Comparison of ENCODE assay signal across 28 mouse cellular contexts in genomic region chr2:93365411-93365810, GRCm38 (mm10). TPM values are rescaled to one million over a fixed set of nuclear protein-coding genes. Genes with fewer than 3 reads are reported as not detected.
DNase-seq lines count a peak whose midpoint lies in the region; ATAC-seq lines count a peak whose summit lies in the region.
"Had no signal": no experiment of that assay in that cellular context is flagged by ENCODE, and none has a peak within 500 bp of the region (broad histone marks: within the 10 kb centered on the region; RNA-seq: fewer than 3 reads in every experiment).

No protein-coding gene starts in this region.

- H3K9me3 ChIP-seq in hindbrain, embryonic 10.5 days, result no peaks in the 10 kb centered on the region
- H3K9me3 ChIP-seq in hindbrain, embryonic 14.5 days (ENCODE audit: control insufficient read depth, low read length), result no peaks in the 10 kb centered on the region
- no peaks in the 10 kb centered on the region for H3K9me3 ChIP-seq in forebrain, embryonic 13.5 days (replicated peaks)
- H3K9me3 ChIP-seq: heart, embryonic 13.5 days; limb, embryonic 15.5 days; liver, embryonic 13.5 days; midbrain, embryonic 13.5 days had no signal

- no peak overlapping the region for H3K4me2 ChIP-seq in hindbrain, embryonic 14.5 days (replicated peaks)
- no peak overlapping the region for H3K4me2 ChIP-seq in forebrain, embryonic 13.5 days
- H3K4me2 ChIP-seq: heart, embryonic 13.5 days; limb, embryonic 15.5 days; liver, embryonic 13.5 days; midbrain, embryonic 13.5 days had no signal

- H3K27me3 ChIP-seq in hindbrain, embryonic 10.5 days (ENCODE audit: insufficient read depth, poor library complexity, severe bottlenecking), result peaks cover 11% of the 10 kb centered on the region; the same call in 1 of the 2 replicates
- H3K27me3 ChIP-seq in hindbrain, embryonic 14.5 days (ENCODE audit: control insufficient read depth, insufficient read depth, low read length), result no peaks in the 10 kb centered on the region
- no peaks in the 10 kb centered on the region for H3K27me3 ChIP-seq in forebrain, embryonic 13.5 days
- H3K27me3 ChIP-seq: heart, embryonic 13.5 days; limb, embryonic 15.5 days had no signal

- WGBS in hindbrain, embryonic 10.5 days, result 65% methylated on average over 9 of the region's 9 CpGs
- WGBS in hindbrain, embryonic 14.5 days, result 63% methylated on average over 9 of the region's 9 CpGs
- WGBS in forebrain, embryonic 13.5 days, result 74% methylated on average over 9 of the region's 9 CpGs

- no peaks in the 10 kb centered on the region for H3K36me3 ChIP-seq in hindbrain, embryonic 10.5 days
- no peaks in the 10 kb centered on the region for H3K36me3 ChIP-seq in hindbrain, embryonic 14.5 days (replicated peaks; ENCODE audit: control insufficient read depth, insufficient read depth)
- no peaks in the 10 kb centered on the region for H3K36me3 ChIP-seq in forebrain, embryonic 13.5 days (ENCODE audit: poor library complexity, severe bottlenecking)
- H3K36me3 ChIP-seq: heart, embryonic 13.5 days; limb, embryonic 15.5 days; liver, embryonic 13.5 days; midbrain, embryonic 13.5 days had no signal

- no peak for ATAC-seq in hindbrain, embryonic 14.5 days (ENCODE audit: low FRiP score)
- ATAC-seq in forebrain, embryonic 13.5 days, result no peak
- no peak for ATAC-seq in frontal cortex, adult (ENCODE audit: low TSS enrichment)
- ATAC-seq: forebrain, embryonic 16.5 days; hindbrain, embryonic 16.5 days; lung, postnatal 0 days; midbrain, embryonic 13.5 days had no signal

- no peak overlapping the region for H3K4me3 ChIP-seq in hindbrain, embryonic 10.5 days
- H3K4me3 ChIP-seq in hindbrain, embryonic 14.5 days (replicated peaks; ENCODE audit: low read length), result no peak overlapping the region
- H3K4me3 ChIP-seq in forebrain, embryonic 13.5 days, result no peak overlapping the region
- H3K4me3 ChIP-seq: heart, embryonic 13.5 days; limb, embryonic 15.5 days; liver, embryonic 13.5 days; megakaryocyte, embryonic 14.5 days; midbrain, embryonic 13.5 days had no signal

- 0 out of 2 replicates have a peak overlapping the region, but pooled peaks have one; percentile 62 for H3K27ac ChIP-seq in hindbrain, embryonic 10.5 days
- H3K27ac ChIP-seq in hindbrain, embryonic 14.5 days, result no peak overlapping the region
- H3K27ac ChIP-seq in forebrain, embryonic 13.5 days, result no peak overlapping the region
- H3K27ac ChIP-seq: heart, embryonic 13.5 days; kidney, postnatal 0 days; limb, embryonic 15.5 days; liver, embryonic 13.5 days; midbrain, embryonic 13.5 days had no signal

- peaks cover 54% of the 10 kb centered on the region for H3K4me1 ChIP-seq in hindbrain, embryonic 10.5 days (replicated peaks)
- peaks cover 12% of the 10 kb centered on the region for H3K4me1 ChIP-seq in hindbrain, embryonic 14.5 days (replicated peaks; ENCODE audit: control insufficient read depth, insufficient read depth, low read length)
- H3K4me1 ChIP-seq in forebrain, embryonic 13.5 days, result peaks cover 16% of the 10 kb centered on the region

- no peak for DNase-seq in hindbrain, embryonic 10.5 days (ENCODE audit: low spot score)
- no peak for DNase-seq in hindbrain, embryonic 14.5 days (ENCODE audit: low spot score)
- DNase-seq in cerebellum, adult 11 months, result peak; percentile 63
- DNase-seq in cerebellum, adult 18-20 months, result peak; percentile 72 to 78
- DNase-seq in cerebellum, postnatal 10 days, result peak; percentile 58 to 62
- no peak for DNase-seq in retina, embryonic 14.5 days (ENCODE audit: low spot score)
- DNase-seq: adrenal gland, postnatal 25 days; B cell, adult 2 months; gastrocnemius, postnatal 14 days; heart, postnatal 10 days; kidney, adult 2 months; kidney, postnatal 4 days; layer of hippocampus, postnatal 36 days; liver, embryonic 13.5 days; lung, adult 18-20 months; lung, postnatal 4 days; retina, postnatal 1 day; right cerebral cortex, postnatal 14 days had no signal

- H3K9ac ChIP-seq in hindbrain, embryonic 14.5 days, result no peak overlapping the region
- no peak overlapping the region for H3K9ac ChIP-seq in forebrain, embryonic 13.5 days
- H3K9ac ChIP-seq: heart, embryonic 13.5 days; limb, embryonic 15.5 days; liver, embryonic 13.5 days; midbrain, embryonic 13.5 days had no signal

RNA-seq across cellular contexts. Expression of gene Tspan18, which starts 31.1 kb away (rescaled TPM):
- polyA plus RNA-seq in hindbrain, embryonic 10.5 days (2016; fragmentation: Nextera tagmentation; extraction: Ambion mirVana), result 48.6 and 55.1 TPM in 2 replicates
- 28.6 and 31.3 TPM in 2 replicates for polyA plus RNA-seq in hindbrain, embryonic 14.5 days (2014; fragmentation: Nextera tagmentation; extraction: Ambion mirVana)
- polyA plus RNA-seq in forebrain, embryonic 13.5 days (2015; fragmentation: Nextera tagmentation; extraction: Ambion mirVana), result 22.2 and 26.5 TPM in 2 replicates

Comparison
In these comparisons a context has a peak if more than half of its experiments do, and no peak if none do; other contexts are left out.
1. DNase-seq: peak in cerebellum, adult 11 months (single experiment), cerebellum, adult 18-20 months (2 of 2) and cerebellum, postnatal 10 days (2 of 2); none in hindbrain, embryonic 10.5 days (single experiment), hindbrain, embryonic 14.5 days (single experiment) and retina, embryonic 14.5 days (single experiment).